Mouse (Mus musculus) ES-E14 (cell line): ENCODE data around the gene B4galnt3. TPM values are rescaled to one million over a fixed set of nuclear protein-coding genes. Genes with fewer than 3 reads are reported as not detected.

Source experiments
- DNase-seq: peaks from one replicate; pipeline ENCODE4 v3.0.0-alpha.2; 2013; ENCODE audit warnings: low read depth, low spot score
- H3K27ac ChIP-seq: 2 replicates; pipeline ENCODE4 v1.5.1; 2012; ENCODE audit warnings: low read depth, mild to moderate bottlenecking, low read length, moderate library complexity, mixed read lengths; ENCODE audit not compliant: poor library complexity, insufficient read depth, severe bottlenecking
- H3K36me3 ChIP-seq: 2 replicates; pipeline ENCODE4 v1.6.1; 2012; ENCODE audit warnings: mild to moderate bottlenecking, low read length, moderate library complexity, mixed read lengths; ENCODE audit not compliant: control insufficient read depth, poor library complexity, insufficient read depth, severe bottlenecking
- H3K4me1 ChIP-seq, 2 experiments: fragments of 150-350 bp in 1 of 2; sonication (generic) in 1 of 2; 2 replicates each; pipeline ENCODE4 v1.6.1; 2012; ENCODE audit warnings: low read length in 2 of 2, mild to moderate bottlenecking in 1 of 2, mixed read lengths in 1 of 2; ENCODE audit not compliant: control insufficient read depth in 2 of 2, insufficient read depth in 2 of 2, poor library complexity in 1 of 2
- H3K4me3 ChIP-seq, 2 experiments: fragments of 150-350 bp in 1 of 2; sonication (generic) in 1 of 2; 2 replicates each; pipeline ENCODE4 v1.5.1; 2012; ENCODE audit warnings: low read length in 2 of 2, low read depth in 1 of 2, mild to moderate bottlenecking in 1 of 2, mixed read lengths in 1 of 2; ENCODE audit not compliant: insufficient read depth in 1 of 2, poor library complexity in 1 of 2, severe bottlenecking in 1 of 2
- H3K9ac ChIP-seq: 2 replicates; pipeline ENCODE4 v1.6.1; 2012; ENCODE audit warnings: low read depth, mild to moderate bottlenecking, low read length, mixed read lengths; ENCODE audit not compliant: poor library complexity, insufficient read depth, severe bottlenecking
- H3K9me3 ChIP-seq: fragments of 150-350 bp; sonication (generic); 2 replicates; pipeline ENCODE4 v1.6.1; 2012; ENCODE audit warnings: low read depth, mild to moderate bottlenecking, low read length; ENCODE audit not compliant: control insufficient read depth, insufficient read depth
- CHD2 ChIP-seq: IDR thresholded peaks from 2 replicates; pipeline ENCODE4 v1.6.1; 2014; ENCODE audit warnings: mild to moderate bottlenecking, low read depth, low read length, inconsistent platforms
- HCFC1 ChIP-seq: IDR thresholded peaks from 2 replicates; pipeline ENCODE4 v1.6.1; 2012; ENCODE audit warnings: low read length, inconsistent platforms, borderline replicate concordance; ENCODE audit not compliant: insufficient read depth
- MAFK ChIP-seq: IDR thresholded peaks from 2 replicates; pipeline ENCODE4 v1.6.1; 2014; ENCODE audit warnings: mild to moderate bottlenecking, low read depth, low read length, inconsistent platforms; ENCODE audit not compliant: insufficient read depth
- ZC3H11A ChIP-seq: IDR thresholded peaks from 2 replicates; pipeline ENCODE4 v1.6.1; 2012; ENCODE audit warnings: low read depth, mild to moderate bottlenecking, inconsistent platforms, low read length, borderline replicate concordance
- ZNF384 ChIP-seq: IDR thresholded peaks from 2 replicates; pipeline ENCODE4 v1.6.1; 2012; ENCODE audit warnings: low read depth, low read length, inconsistent platforms
- in situ Hi-C, 2 experiments: fragments of 600-800 bp; cut with MboI; formaldehyde crosslinking; loops; one replicate each; pipeline ENCODE4 v1.15.1; 2025; ENCODE audit warnings: low sequenced_read_pairs in 2 of 2, inconsistent platforms in 1 of 2; ENCODE audit not compliant: unreplicated experiment in 2 of 2
- total RNA-seq: library from RNA; depleted of rRNA; stranded (reverse); fragments of 300-350 nt; gene quantifications from 2 replicates; pipeline ENCODE4 v1.2.3, GENCODE M21; 2012; rRNA removed

The B4galnt3 gene
- total RNA-seq, 1 experiment = 34.1 TPM

DNA sequence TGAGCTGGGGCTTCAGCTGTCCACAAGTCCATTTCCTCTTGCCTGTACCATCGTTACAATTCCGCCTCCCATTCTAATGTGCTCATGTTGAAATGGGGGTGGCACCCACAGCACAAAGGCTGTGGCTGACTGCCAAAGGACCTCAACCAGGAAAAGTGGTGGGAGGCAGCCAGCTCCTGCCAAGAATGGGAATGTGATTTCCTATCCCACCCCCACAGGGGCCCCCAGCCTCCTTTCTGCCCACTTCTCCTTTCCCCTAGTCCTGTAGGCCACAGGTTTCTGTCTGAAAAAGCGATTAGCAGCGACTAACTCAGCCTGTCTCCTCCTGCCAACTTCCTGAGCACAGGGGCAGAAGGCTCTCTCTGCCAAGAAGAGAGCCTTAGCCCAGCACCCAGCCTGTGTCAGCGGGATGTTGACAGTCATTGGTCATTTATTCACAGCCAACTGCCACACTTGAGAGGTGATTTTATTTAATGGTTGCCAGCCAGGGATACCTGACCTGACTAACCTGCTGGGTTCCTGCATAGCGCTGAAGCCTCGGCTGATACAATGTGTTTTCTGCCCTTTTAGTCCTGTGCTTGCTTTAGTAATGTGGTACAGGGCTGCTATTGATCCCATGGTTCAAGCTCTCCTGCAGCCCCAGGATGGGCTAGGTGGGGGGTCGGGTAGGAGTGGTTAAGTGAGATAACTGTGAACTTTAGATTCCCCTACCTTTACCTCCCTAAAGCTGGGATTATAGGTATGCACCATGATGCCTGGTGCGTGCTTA is 135.0 kb downstream of the B4galnt3 start:
- Histone ChIP-seq H3K9ac (no peak overlapping the region), H3K36me3 (no peaks in the 10 kb centered on the region), H3K4me3 (no peak overlapping the region), H3K9me3 (no peaks in the 10 kb centered on the region), H3K27ac (no peak overlapping the region), H3K4me1 (no peaks in the 10 kb centered on the region)
- TF ChIP-seq CHD2 = no peak
- DNase-seq = no peak
- in situ Hi-C loops = no loop called here

GRCm38 (mm10) chr6:120157479-120157878 is 136.9 kb downstream of the B4galnt3 start:
- Histone ChIP-seq H3K9me3 (no peaks in the 10 kb centered on the region), H3K4me3 (no peak overlapping the region), H3K36me3 (no peaks in the 10 kb centered on the region), H3K4me1 (peaks cover 1 to 4% of the 10 kb centered on the region in 2 experiments; a peak in 1 of 4 replicates), H3K27ac (no peak overlapping the region), H3K9ac (no peak overlapping the region)
- TF ChIP-seq MAFK (no peak), ZNF384 (no peak), ZC3H11A (no peak), CHD2 (no peak), HCFC1 (no peak)
- in situ Hi-C loops = no loop called here
- DNase-seq = no peak

- Histone ChIP-seq H3K9ac (no peak overlapping the region), H3K9me3 (no peaks in the 10 kb centered on the region), H3K4me1 (peaks cover 4 to 8% of the 10 kb centered on the region in 2 experiments; a peak in 3 of 4 replicates)
Observed at GRCm38 (mm10) chr6:120155510-120155909, 138.8 kb downstream of the B4galnt3 start.

GRCm38 (mm10) chr6:120154526-120155309 is 139.6 kb downstream of the B4galnt3 start:
- TF ChIP-seq ZC3H11A (no peak), MAFK (no peak), CHD2 (no peak), HCFC1 (no peak), ZNF384 (no peak)
- in situ Hi-C loops = no loop called here
- Histone ChIP-seq H3K4me3 (no peak overlapping the region), H3K27ac (no peak overlapping the region), H3K9me3 (no peaks in the 10 kb centered on the region), H3K36me3 (no peaks in the 10 kb centered on the region), H3K4me1 (peaks cover 7 to 16% of the 10 kb centered on the region in 2 experiments; a peak in 3 of 4 replicates), H3K9ac (no peak overlapping the region)
- DNase-seq = no peak

More at GRCm38 (mm10) chr6:120155510-120155909, 138.8 kb downstream of the B4galnt3 start:
- in situ Hi-C loops = no loop called here
- TF ChIP-seq ZNF384 (no peak), MAFK (no peak), CHD2 (no peak), HCFC1 (no peak), ZC3H11A (no peak)
- no peak overlapping the region for H3K4me3 ChIP-seq
- DNase-seq = no peak
- H3K36me3 ChIP-seq = no peaks in the 10 kb centered on the region
- no peak overlapping the region for H3K27ac ChIP-seq

Other genes with a start within 250 kb of the B4galnt3 start
- gene Ninj2, start 201.2 kb downstream of the B4galnt3 start, total RNA-seq = 0.90 and 1.2 TPM in 2 replicates
- gene D330020A13Rik, start 195 bp downstream of the B4galnt3 start, total RNA-seq = 4.4 and 9.8 TPM in 2 replicates
- 46.6 and 53.3 TPM in 2 replicates for gene Kdm5a, start 69.6 kb upstream of the B4galnt3 start, total RNA-seq
- 32.2 and 32.8 TPM in 2 replicates for gene Ccdc77, start 69.8 kb upstream of the B4galnt3 start, total RNA-seq
- gene Il17ra, start 168.7 kb upstream of the B4galnt3 start, total RNA-seq = 7.0 and 9.1 TPM in 2 replicates
- gene Tmem121b, start 199.2 kb upstream of the B4galnt3 start, total RNA-seq = 0.09 and 0.11 TPM in 2 replicates
- 27.4 and 36.5 TPM in 2 replicates for gene Hdhd5, start 236.8 kb upstream of the B4galnt3 start, total RNA-seq